In genomic region chr9:58111431-58111830, GRCm38 (mm10) we compare ENCODE assay signal across 9 mouse cellular contexts. TPM values are rescaled to one million over a fixed set of nuclear protein-coding genes. Genes with fewer than 3 reads are reported as not detected.
DNase-seq lines count a peak whose midpoint lies in the region; ATAC-seq and TF ChIP-seq lines count a peak whose summit lies in the region.
"Had no signal": no experiment of that assay in that cellular context is flagged by ENCODE, and none has a peak within 500 bp of the region (broad histone marks: within the 10 kb centered on the region; RNA-seq: fewer than 3 reads in every experiment).

No protein-coding gene starts in this region.

- no peaks in the 10 kb centered on the region for H3K9me3 ChIP-seq in midbrain, embryonic 15.5 days

- no peak for ATAC-seq in midbrain, embryonic 15.5 days (replicated peaks)

- intact Hi-C loops in heart, postnatal 36 days (cut with DNase I), result no loop called here

- H3K36me3 ChIP-seq in midbrain, embryonic 15.5 days (replicated peaks), result no peaks in the 10 kb centered on the region

- no peak overlapping the region for H3K4me2 ChIP-seq in midbrain, embryonic 15.5 days

- no peak overlapping the region for H3K4me3 ChIP-seq in cortical plate, adult 2 months (ENCODE audit: insufficient read depth, low read length)
- H3K4me3 ChIP-seq in midbrain, embryonic 15.5 days, result no peak overlapping the region

- TF ChIP-seq CTCF in cortical plate, adult 2 months (IDR thresholded peaks at IDR 0.05; ENCODE audit: extremely low read depth, insufficient read depth, low read length), result no peak

- 31% methylated on average over 6 of the region's 6 CpGs for WGBS in midbrain, embryonic 15.5 days

- no peaks in the 10 kb centered on the region for H3K27me3 ChIP-seq in midbrain, embryonic 15.5 days (replicated peaks)

- DNase-seq in adrenal gland, adult 2 months, result peak; percentile 71
- no peak for DNase-seq in adrenal gland, adult 8-10 months
- peak; percentile 85 to 93 for DNase-seq in layer of hippocampus, adult 18-20 months (ENCODE audit: low spot score in 2 of 2)
- peak; percentile 45 for DNase-seq in thymus, postnatal 25 days
- DNase-seq in heart, adult 18-20 months, result no peak
- DNase-seq in heart, postnatal 36 days, result no peak

- no peak overlapping the region for H3K9ac ChIP-seq in midbrain, embryonic 15.5 days

- peak overlapping the region; percentile 73 for H3K27ac ChIP-seq in cortical plate, adult 2 months (ENCODE audit: insufficient read depth, low read length)
- H3K27ac ChIP-seq in midbrain, embryonic 15.5 days, result peak overlapping the region; percentile 90

- H3K4me1 ChIP-seq in cortical plate, adult 2 months (ENCODE audit: control insufficient read depth, insufficient read depth, low read length), result peaks cover 22% of the 10 kb centered on the region
- H3K4me1 ChIP-seq in midbrain, embryonic 15.5 days, result peaks cover 66% of the 10 kb centered on the region

- no peak for TF ChIP-seq POLR2A in cortical plate, adult 2 months (IDR thresholded peaks at IDR 0.05; ENCODE audit: extremely low read depth, insufficient read depth, low read length)

RNA-seq across cellular contexts. Expression of gene Ccdc33, which starts 7.2 kb away (rescaled TPM):
- total RNA-seq in adrenal gland, adult 2 months (2021), result under 1 TPM; 0.21 to 0.84 TPM
- 0.18 and 0.34 TPM in 2 replicates for polyA plus RNA-seq in adrenal gland, adult 2 months (2012; rRNA removed)
- 1 to 10 TPM in 2 of 4 experiments, under 1 TPM in 1, not detected in 1; 0.49 to 2.4 (median 1.2) TPM for total RNA-seq in adrenal gland, adult 8-10 months (2022)
- polyA plus RNA-seq in cortical plate, adult 2 months (2012; rRNA removed), result 1.5 and 1.7 TPM in 2 replicates
- under 1 TPM; 0.91 to 0.94 TPM for total RNA-seq in layer of hippocampus, adult 18-20 months (2021)
- polyA plus RNA-seq in midbrain, embryonic 15.5 days (2015; fragmentation: Nextera tagmentation; extraction: Ambion mirVana), result 0.36 and 0.79 TPM in 2 replicates
- total RNA-seq in heart, adult 18-20 months (2021), result 1 to 10 TPM in 1 of 2 experiments, not detected in 1; 1.2 TPM
- total RNA-seq in heart, postnatal 36 days (2021), result not detected
- polyA plus RNA-seq: C2C12 had no signal

RNA-seq across cellular contexts. Expression of gene Stra6, which starts 47.8 kb away (rescaled TPM):
- total RNA-seq in adrenal gland, adult 2 months (2021), result 1 to 10 TPM; 1.5 to 1.8 TPM
- 2.0 and 2.6 TPM in 2 replicates for polyA plus RNA-seq in adrenal gland, adult 2 months (2012; rRNA removed)
- total RNA-seq in adrenal gland, adult 8-10 months (2022), result 1 to 10 TPM; 1.0 to 2.6 (median 2.2) TPM
- polyA plus RNA-seq in cortical plate, adult 2 months (2012; rRNA removed), result 6.8 and 9.9 TPM in 2 replicates
- 10 to 100 TPM; 18.2 to 18.4 TPM for total RNA-seq in layer of hippocampus, adult 18-20 months (2021)
- 15.0 and 15.7 TPM in 2 replicates for polyA plus RNA-seq in midbrain, embryonic 15.5 days (2015; fragmentation: Nextera tagmentation; extraction: Ambion mirVana)
- under 1 TPM; 0.30 to 0.44 TPM for total RNA-seq in heart, adult 18-20 months (2021)
- total RNA-seq in heart, postnatal 36 days (2021), result under 1 TPM; 0.16 to 0.47 TPM

Comparison
In these comparisons a context has a peak if more than half of its experiments do, and no peak if none do; other contexts are left out.
1. DNase-seq: peak in adrenal gland, adult 2 months (single experiment), layer of hippocampus, adult 18-20 months (2 of 2) and thymus, postnatal 25 days (single experiment); none in adrenal gland, adult 8-10 months (single experiment), heart, adult 18-20 months (0 of 2) and heart, postnatal 36 days (0 of 2).
2. RNA of gene Stra6, which starts 47.8 kb away (total RNA-seq): 18.2 to 18.4 TPM in layer of hippocampus, adult 18-20 months; 1.0 to 2.6 TPM in adrenal gland, adult 8-10 months, 1.5 to 1.8 TPM in adrenal gland, adult 2 months, 0.16 to 0.47 TPM in heart, postnatal 36 days and 0.30 to 0.44 TPM in heart, adult 18-20 months; every median in the first group is over 4 times any median in the second.